Mouse (Mus musculus): Measurements from ENCODE around the gene Nectin4. TPM values are rescaled to one million over a fixed set of nuclear protein-coding genes. Genes with fewer than 3 reads are reported as not detected.

Gene Nectin4
- total and polyA plus RNA-seq, 3 experiments = 0.30 to 2.7 (median 0.49) TPM

DNA sequence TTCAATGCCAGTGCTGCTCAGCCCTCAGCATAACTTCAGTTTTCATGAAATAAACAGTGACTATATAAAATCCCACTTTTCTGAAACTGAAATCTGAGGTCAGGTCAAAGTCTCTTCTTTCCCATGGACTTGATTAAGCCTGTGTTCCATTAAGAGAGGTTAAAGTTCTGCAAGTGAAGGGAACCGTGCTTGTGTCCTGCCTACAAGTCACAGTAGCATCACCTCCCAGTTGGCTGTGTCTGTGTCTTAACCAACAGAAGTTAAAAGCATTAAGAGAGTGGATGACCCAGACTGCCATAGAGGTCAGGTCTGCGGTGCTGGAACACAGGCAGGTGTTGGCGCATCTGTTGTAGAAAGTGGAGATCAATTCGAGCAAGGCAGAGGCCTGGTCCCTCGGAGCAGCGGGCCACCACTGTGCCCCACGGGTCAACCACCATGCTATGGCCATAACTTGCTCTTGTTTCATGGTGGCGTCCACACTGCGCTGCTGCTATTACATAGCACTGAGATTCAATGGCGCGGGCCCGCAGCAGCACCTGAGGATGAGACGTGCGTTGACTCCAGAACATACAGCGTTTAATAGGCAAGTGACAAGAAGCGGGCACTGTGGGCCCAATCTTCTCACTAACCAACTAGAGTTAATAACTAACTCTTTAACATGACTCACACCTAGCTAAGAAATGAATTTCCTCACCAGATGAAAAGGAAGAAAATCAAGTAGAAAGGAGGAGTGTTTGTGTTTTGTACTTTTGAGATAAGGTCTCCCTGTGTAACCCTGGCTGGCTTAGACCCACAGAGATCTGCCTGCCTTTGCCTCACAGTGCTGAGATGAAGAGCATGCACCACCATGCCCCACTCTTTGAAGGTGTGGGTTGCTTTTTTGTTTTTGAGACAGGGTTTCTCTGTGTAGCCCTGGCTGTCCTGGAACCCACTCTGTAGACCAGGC is 27.4 kb upstream of the Nectin4 start:
- peaks cover 24% of the 10 kb centered on the region for H3K79me2 ChIP-seq (replicated peaks; ENCODE audit: control insufficient read depth, extremely low read depth, insufficient read depth, poor library complexity, severe bottlenecking)
- dilution Hi-C loops (cut with MboI; ENCODE audit: extremely low pct_ligation_motif_present, extremely low pct_unique_long_range_greater_than_20kb, low sequenced_read_pairs) = no loop called here
- no peak overlapping the region for H3K4me2 ChIP-seq (ENCODE audit: insufficient read depth, low read depth, poor library complexity, severe bottlenecking)
- in situ Hi-C loops (cut with MboI; ENCODE audit: low pct_ligation_motif_present, low pct_unique_long_range_greater_than_20kb, low sequenced_read_pairs) = no loop called here
- no peak overlapping the region for H3K9ac ChIP-seq (ENCODE audit: insufficient read depth, low read depth)
- no peak overlapping the region for H3K27ac ChIP-seq (ENCODE audit: insufficient read depth, low read depth)
- H3K36me3 ChIP-seq (replicated peaks in 1 of 2; ENCODE audit: control insufficient read depth in 1 of 2, insufficient read depth in 1 of 2, low read length in 1 of 2) = peaks cover 45 to 69% of the 10 kb centered on the region in 2 experiments
- H3K27me3 ChIP-seq (replicated peaks) = no peaks in the 10 kb centered on the region
- DNase-seq (ENCODE audit: extremely low read depth) = no peak
- peaks cover 4 to 21% of the 10 kb centered on the region in 2 experiments for H3K4me1 ChIP-seq (ENCODE audit: control insufficient read depth in 1 of 2, insufficient read depth in 2 of 2)
- H3K4me3 ChIP-seq (replicated peaks in 1 of 3; ENCODE audit: low read depth in 2 of 3, low read length in 2 of 3, poor library complexity in 1 of 3) = no peak overlapping the region
- no peak for TF ChIP-seq ZMIZ1 (IDR thresholded peaks at IDR 0.05; ENCODE audit: low read depth, low read length)
- TF ChIP-seq CHD2 (IDR thresholded peaks at IDR 0.05; ENCODE audit: low read length) = no peak
- TF ChIP-seq USF1 (IDR thresholded peaks at IDR 0.05; ENCODE audit: low read depth, low read length) = no peak
- H3K9me3 ChIP-seq (replicated peaks; ENCODE audit: low read length) = peaks cover 5% of the 10 kb centered on the region

DNA sequence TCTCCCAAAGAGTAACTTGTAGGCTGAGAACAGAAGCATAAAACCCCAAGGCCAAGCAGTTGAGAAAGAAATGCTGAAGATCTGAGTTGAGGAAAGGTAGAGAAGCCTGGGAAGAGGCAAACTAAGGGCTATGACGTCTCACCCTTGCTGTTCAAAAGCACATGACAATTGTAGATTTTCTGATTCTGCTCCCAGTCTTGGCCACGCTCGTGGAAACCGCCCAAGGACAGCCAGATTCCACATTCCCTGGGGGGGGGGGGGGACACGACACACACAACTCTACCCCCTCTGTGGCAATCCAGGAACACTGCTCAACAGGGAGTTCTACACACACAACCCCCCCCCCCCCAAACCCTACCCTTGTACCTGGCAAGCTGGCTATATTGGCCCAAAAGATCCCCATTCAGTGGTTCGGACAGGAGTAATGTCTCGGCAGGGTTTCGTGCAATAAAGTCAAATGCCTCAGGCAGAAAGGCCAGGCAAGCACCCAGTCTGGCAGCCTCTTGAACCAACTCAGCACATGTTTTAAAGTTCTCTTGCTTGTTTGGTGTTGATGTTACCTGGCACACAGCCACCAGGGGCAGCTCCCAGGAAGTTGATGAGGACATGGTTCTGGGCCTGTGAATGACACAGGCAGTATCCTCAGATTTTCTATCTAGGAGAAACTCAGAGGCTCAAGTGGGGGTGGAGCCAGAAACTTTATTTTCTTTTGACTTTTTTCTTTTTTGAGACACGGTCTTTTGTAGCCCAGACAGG is 25.8 kb upstream of the Nectin4 start:
- DNase-seq (ENCODE audit: extremely low read depth) = peak; percentile 35
- TF ChIP-seq MYC (IDR thresholded peaks at IDR 0.05; ENCODE audit: low read depth, low read length) (no peak), ZMIZ1 (IDR thresholded peaks at IDR 0.05; ENCODE audit: low read depth, low read length) (0 out of 2 replicates have a peak, but pooled peaks have one; percentile 9), POLR2A (IDR thresholded peaks at IDR 0.05; ENCODE audit: low read depth, low read length) (no peak)
- Histone ChIP-seq H3K4me3 (replicated peaks in 1 of 3; ENCODE audit: low read depth in 2 of 3, low read length in 2 of 3, poor library complexity in 1 of 3) (peak overlapping the region in 2 of 3 experiments; percentile 99), H3K79me2 (replicated peaks; ENCODE audit: control insufficient read depth, extremely low read depth, insufficient read depth, poor library complexity, severe bottlenecking) (peaks cover 33% of the 10 kb centered on the region), H3K27ac (ENCODE audit: insufficient read depth, low read depth) (no peak overlapping the region), H3K9ac (ENCODE audit: insufficient read depth, low read depth) (peak overlapping the region; percentile 81), H3K36me3 (replicated peaks in 1 of 2; ENCODE audit: control insufficient read depth in 1 of 2, insufficient read depth in 1 of 2, low read length in 1 of 2) (peaks cover 31 to 67% of the 10 kb centered on the region in 2 experiments), H3K4me2 (ENCODE audit: insufficient read depth, low read depth, poor library complexity, severe bottlenecking) (peak overlapping the region; percentile 55), H3K27me3 (replicated peaks) (no peaks in the 10 kb centered on the region), H3K4me1 (ENCODE audit: control insufficient read depth in 1 of 2, insufficient read depth in 2 of 2) (peaks cover 4 to 37% of the 10 kb centered on the region in 2 experiments), H3K9me3 (replicated peaks; ENCODE audit: low read length) (peaks cover 5% of the 10 kb centered on the region)
- in situ Hi-C loops (cut with MboI; ENCODE audit: low pct_ligation_motif_present, low pct_unique_long_range_greater_than_20kb, low sequenced_read_pairs) = no loop called here
- dilution Hi-C loops (cut with MboI; ENCODE audit: extremely low pct_ligation_motif_present, extremely low pct_unique_long_range_greater_than_20kb, low sequenced_read_pairs) = no loop called here

DNA sequence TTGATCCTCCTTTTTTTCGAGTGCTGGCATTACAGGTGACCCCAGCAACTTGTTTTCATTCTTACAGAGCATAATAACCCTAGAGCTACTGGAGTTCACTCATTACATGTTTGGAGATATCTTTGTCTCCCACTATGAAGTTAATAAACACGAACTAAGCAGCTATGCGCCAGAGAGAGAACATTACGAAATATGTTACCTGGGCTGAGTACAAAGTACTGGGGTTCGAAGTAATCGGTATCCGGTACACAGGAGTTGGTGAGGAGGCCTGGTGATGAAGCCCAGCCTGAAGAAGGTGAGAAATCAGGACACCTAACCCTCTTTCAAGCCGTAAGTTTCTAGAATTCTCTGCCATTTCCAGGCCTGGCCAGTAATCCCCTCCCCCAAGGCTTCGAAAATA is 25.2 kb upstream of the Nectin4 start:
- Histone ChIP-seq H3K9me3 (replicated peaks; ENCODE audit: low read length) (peaks cover 5% of the 10 kb centered on the region), H3K9ac (ENCODE audit: insufficient read depth, low read depth) (peak overlapping the region; percentile 81), H3K79me2 (replicated peaks; ENCODE audit: control insufficient read depth, extremely low read depth, insufficient read depth, poor library complexity, severe bottlenecking) (peaks cover 39% of the 10 kb centered on the region), H3K4me3 (replicated peaks in 1 of 3; ENCODE audit: low read depth in 2 of 3, low read length in 2 of 3, poor library complexity in 1 of 3) (peak overlapping the region; percentile 95 to 99 (median 99)), H3K27ac (ENCODE audit: insufficient read depth, low read depth) (no peak overlapping the region), H3K4me2 (ENCODE audit: insufficient read depth, low read depth, poor library complexity, severe bottlenecking) (peak overlapping the region; percentile 55), H3K4me1 (ENCODE audit: control insufficient read depth in 1 of 2, insufficient read depth in 2 of 2) (peaks cover 4 to 39% of the 10 kb centered on the region in 2 experiments), H3K27me3 (replicated peaks) (no peaks in the 10 kb centered on the region), H3K36me3 (replicated peaks in 1 of 2; ENCODE audit: control insufficient read depth in 1 of 2, insufficient read depth in 1 of 2, low read length in 1 of 2) (peaks cover 29 to 63% of the 10 kb centered on the region in 2 experiments)
- dilution Hi-C loops (cut with MboI; ENCODE audit: extremely low pct_ligation_motif_present, extremely low pct_unique_long_range_greater_than_20kb, low sequenced_read_pairs) = no loop called here
- TF ChIP-seq NRF1 (IDR thresholded peaks at IDR 0.05; ENCODE audit: low read depth, low read length) = no peak
- TF ChIP-seq CHD2 (IDR thresholded peaks at IDR 0.05; ENCODE audit: low read length) = 0 out of 2 replicates have a peak, but pooled peaks have one; percentile 26
- TF ChIP-seq PAX5 (IDR thresholded peaks at IDR 0.05; ENCODE audit: low read length) = no peak
- DNase-seq (ENCODE audit: extremely low read depth) = no peak
- in situ Hi-C loops (cut with MboI; ENCODE audit: low pct_ligation_motif_present, low pct_unique_long_range_greater_than_20kb, low sequenced_read_pairs) = no loop called here
